Mouse (Mus musculus): ENCODE measurements at regions not wholly inside any gene's neighbourhood (a gene's known extent, or its start where the extent isn't known, plus 50 kb on each side); places are given as distances from the start of the nearest gene placed in this dataset.
A peak's percentile ranks its signal among the peaks of the same experiment; 100 is the strongest.
"Not testable (repeated sequence)": the region's sequence is repeated elsewhere in the genome, so short reads cannot be mapped to it uniquely, and the experiment has no call there.

GRCm38 (mm10) chr2:147989616-147990015 is 57.2 kb downstream of the Foxa2 start:
- DNase-seq (ENCODE audit: extremely low spot score, low spot score), result no peak

- no peak for DNase-seq (ENCODE audit: extremely low spot score, low spot score)
Observed at GRCm38 (mm10) chr2:147988586-147988985, 58.2 kb downstream of the Foxa2 start.

- no peak for DNase-seq (ENCODE audit: extremely low spot score, low spot score)
Observed at GRCm38 (mm10) chr2:147985261-147985575, 61.6 kb downstream of the Foxa2 start.

- DNase-seq (ENCODE audit: extremely low spot score, low spot score), result no peak
Observed at GRCm38 (mm10) chr2:147984547-147985260, 62.1 kb downstream of the Foxa2 start.

GRCm38 (mm10) chr2:147980929-147981479 is 65.8 kb downstream of the Foxa2 start:
- no peak for DNase-seq (ENCODE audit: extremely low spot score, low spot score)

GRCm38 (mm10) chr2:147980408-147980807 is 66.4 kb downstream of the Foxa2 start:
- DNase-seq (ENCODE audit: extremely low spot score, low spot score), result no peak

GRCm38 (mm10) chr2:147979660-147980364 is 67.0 kb downstream of the Foxa2 start:
- no peak for DNase-seq (ENCODE audit: extremely low spot score, low spot score)

GRCm38 (mm10) chr2:147979001-147979400 is 67.8 kb downstream of the Foxa2 start:
- DNase-seq (ENCODE audit: extremely low spot score, low spot score), result no peak

- no peak for DNase-seq (ENCODE audit: extremely low spot score, low spot score)
Observed at GRCm38 (mm10) chr2:147974776-147975175, 72.0 kb downstream of the Foxa2 start.

- peak; percentile 20 for DNase-seq (ENCODE audit: extremely low spot score, low spot score)
Observed at GRCm38 (mm10) chr2:147968671-147969070, 78.1 kb downstream of the Foxa2 start.

- no peak for DNase-seq (ENCODE audit: extremely low spot score, low spot score)
Observed at GRCm38 (mm10) chr2:147967829-147968529, 78.8 kb downstream of the Foxa2 start.

GRCm38 (mm10) chr2:147963284-147963683 is 83.5 kb downstream of the Foxa2 start:
- DNase-seq (ENCODE audit: extremely low spot score, low spot score), result not testable (repeated sequence)

GRCm38 (mm10) chr2:147961633-147962032 is 85.1 kb downstream of the Foxa2 start:
- DNase-seq (ENCODE audit: extremely low spot score, low spot score), result no peak

GRCm38 (mm10) chr2:147954183-147954582 is 92.6 kb downstream of the Foxa2 start:
- DNase-seq (ENCODE audit: extremely low spot score, low spot score), result no peak

- no peak for DNase-seq (ENCODE audit: extremely low spot score, low spot score)
Observed at GRCm38 (mm10) chr2:147951233-147951632, 95.5 kb downstream of the Foxa2 start.

- DNase-seq (ENCODE audit: extremely low spot score, low spot score), result no peak
Observed at GRCm38 (mm10) chr2:147944171-147945040, 102.4 kb downstream of the Foxa2 start.

GRCm38 (mm10) chr2:147942591-147942990 is 104.2 kb downstream of the Foxa2 start:
- DNase-seq (ENCODE audit: extremely low spot score, low spot score), result no peak

GRCm38 (mm10) chr2:147941319-147941718 is 105.5 kb downstream of the Foxa2 start:
- no peak for DNase-seq (ENCODE audit: extremely low spot score, low spot score)

GRCm38 (mm10) chr2:147932494-147932893 is 114.3 kb downstream of the Foxa2 start:
- DNase-seq (ENCODE audit: extremely low spot score, low spot score), result no peak

GRCm38 (mm10) chr2:147929031-147929711 is 117.6 kb downstream of the Foxa2 start:
- no peak for DNase-seq (ENCODE audit: extremely low spot score, low spot score)
